Mouse (Mus musculus) thymus, postnatal 10 days (tissue): Measurements from ENCODE around the gene Prph2.

ENCODE experiments used
- DNase-seq, 2 experiments: peaks; one replicate each; pipeline ENCODE4 v3.0.0; 2021; ENCODE audit warnings: low spot score in 2 of 2

Prph2 gene

DNA sequence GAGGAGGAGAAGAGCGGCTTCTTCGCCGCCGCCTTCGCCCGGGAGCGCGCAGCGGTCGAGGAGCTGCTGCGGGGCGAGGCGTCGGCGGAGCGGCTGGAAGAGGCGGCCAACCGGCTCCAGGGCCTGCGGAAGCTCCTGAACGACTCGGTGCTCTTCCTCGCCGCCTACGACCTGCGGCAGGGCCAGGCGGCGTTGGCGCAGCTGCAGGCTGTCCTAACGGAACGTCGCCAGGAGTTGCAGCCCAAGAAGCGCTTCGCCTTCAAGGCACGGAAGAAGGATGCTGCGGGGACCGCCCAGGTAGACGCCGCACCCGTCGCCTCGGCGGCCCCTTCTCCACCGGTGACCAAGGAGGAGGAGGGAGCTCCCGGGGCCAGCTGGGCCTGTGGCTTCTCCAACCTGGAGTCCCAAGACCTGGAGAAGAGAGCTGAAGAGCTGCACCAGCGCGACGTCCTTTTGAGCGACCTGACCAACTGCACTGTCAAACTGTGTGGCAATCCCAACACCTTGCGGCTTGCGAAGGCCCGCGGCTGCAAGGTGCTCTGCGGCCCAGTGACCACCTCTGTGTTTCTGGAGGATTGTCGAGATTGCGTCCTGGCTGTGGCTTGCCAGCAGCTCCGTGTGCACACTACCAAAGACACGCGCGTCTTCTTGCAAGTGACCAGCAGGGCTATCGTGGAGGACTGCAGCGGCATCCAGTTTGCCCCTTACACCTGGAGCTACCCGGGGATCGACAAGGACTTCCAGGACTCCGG is 19.2 kb upstream of the Prph2 start:
- peak; percentile 51 to 53 for DNase-seq

DNA sequence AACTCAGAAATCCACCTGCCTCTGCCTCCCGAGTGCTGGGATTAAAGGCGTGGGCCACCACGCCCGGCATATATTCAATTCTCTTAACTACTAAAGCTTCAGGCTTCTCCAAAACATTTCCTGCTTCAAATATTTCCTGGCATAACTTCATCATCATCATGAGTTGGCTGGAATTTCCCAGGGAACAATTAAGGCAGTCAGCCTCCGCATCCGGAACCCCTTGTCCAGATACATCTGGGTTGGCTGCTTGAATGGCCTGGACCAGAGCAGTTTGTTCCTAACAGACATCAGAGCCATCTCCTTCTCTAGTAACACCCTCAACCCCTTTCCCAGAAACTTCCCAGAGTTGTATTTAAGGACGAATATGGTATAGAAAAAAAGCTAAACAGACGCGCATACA is 14.8 kb upstream of the Prph2 start:
- DNase-seq: no peak

DNA sequence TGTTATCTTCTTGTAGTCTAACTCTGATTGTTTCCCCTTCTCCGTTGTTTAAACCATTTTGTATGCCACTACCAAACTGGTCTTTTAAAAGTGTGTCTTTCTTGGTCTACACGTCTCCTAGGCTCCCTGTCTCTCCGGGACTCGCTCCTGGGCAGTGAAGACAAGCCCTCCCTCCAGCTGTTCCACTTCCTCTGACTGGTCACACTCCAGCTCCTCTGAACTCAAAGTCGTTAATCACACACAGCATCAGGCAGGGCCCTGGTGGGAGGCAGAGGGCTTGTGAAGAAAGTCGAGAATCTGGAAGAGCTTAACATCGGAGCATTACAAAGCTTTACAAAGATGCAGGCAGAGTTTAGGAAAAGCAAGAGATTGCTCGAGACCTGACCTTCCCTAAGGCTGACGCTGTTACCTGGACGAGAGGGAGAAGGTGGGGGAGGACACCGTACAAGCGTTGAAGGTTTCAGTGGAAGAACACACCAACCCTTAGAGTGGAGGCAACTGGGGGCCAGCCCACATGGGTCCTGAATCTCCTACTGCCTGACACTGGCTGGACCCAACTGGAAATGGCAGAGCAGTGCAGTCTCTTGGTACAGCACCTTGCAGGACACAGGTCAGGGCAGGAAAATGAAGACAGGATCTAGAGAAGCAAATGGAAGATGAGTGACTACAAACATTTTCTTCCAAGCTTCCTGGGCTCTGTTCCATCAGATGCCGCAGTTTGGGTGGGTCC is 12.9 kb upstream of the Prph2 start:
- no peak for DNase-seq

DNA sequence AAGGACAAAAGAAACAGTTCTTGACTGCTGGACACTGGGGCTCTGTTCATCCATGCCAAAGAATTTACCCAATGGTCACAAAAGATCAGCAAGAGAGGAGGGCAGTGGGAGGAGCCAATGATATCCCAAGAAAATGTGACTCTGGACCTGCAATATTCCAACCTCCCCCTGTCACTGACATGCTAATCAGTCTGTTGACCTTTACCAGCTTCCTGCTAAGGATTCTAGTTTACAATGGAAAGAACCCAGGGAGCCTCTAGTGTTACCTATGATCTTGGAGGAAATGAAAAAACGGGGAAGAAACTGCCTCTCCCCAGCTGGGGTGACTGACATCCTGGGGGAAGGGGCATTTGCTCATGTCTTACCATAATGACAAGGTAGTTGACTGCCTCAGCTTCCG is 9.3 kb upstream of the Prph2 start:
- DNase-seq: no peak

DNA sequence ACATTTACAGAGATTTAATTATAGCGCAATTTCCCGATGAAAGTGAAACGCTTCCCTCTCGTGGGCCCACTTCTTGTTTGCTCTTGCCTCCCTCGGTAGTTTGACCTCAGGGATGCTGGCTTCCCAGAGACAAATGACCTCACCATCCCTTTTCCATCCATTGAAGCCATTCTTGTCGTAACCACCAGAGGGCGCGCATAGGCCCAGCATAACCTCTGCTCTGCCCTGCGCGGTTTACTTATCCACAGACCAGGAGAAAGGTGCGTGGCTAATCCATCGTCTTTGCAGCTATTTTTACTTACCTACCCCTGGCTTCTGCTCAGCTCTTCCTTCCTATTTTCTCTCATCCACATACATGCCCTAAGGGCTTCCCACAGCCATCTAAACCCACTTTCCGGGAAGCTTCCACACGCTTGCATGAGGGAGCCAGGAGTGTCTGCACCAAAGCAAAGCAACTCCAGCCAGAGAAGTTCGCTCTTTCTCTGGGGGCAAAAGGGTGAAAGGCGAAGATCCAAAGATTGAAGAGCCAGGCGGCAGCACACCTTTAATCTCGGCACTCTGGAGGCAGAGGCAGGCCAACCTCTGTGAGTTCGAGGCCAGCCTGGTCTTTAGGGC is 6.3 kb upstream of the Prph2 start:
- DNase-seq: peak; percentile 33 to 69

DNA sequence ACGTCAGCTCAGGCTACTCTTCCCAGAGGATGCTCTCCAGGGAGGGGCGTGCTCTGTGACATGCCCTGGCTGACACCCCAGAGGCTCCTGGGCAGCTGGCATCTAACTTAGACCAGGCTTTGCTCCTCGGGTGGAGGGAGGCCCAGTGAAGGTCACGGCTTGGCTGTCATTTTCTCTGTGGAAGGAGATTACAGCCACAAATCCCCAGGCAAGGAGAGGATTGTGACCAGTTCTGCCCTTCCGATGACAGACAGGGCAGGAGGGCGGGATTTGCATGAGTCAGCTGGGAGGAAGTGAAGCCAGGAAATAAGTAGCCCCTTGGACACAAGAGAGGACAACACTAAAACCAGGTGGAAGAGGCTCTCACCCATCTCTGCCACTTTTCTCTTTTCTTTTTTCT is 2.1 kb downstream of the Prph2 start:
- DNase-seq: no peak

DNA sequence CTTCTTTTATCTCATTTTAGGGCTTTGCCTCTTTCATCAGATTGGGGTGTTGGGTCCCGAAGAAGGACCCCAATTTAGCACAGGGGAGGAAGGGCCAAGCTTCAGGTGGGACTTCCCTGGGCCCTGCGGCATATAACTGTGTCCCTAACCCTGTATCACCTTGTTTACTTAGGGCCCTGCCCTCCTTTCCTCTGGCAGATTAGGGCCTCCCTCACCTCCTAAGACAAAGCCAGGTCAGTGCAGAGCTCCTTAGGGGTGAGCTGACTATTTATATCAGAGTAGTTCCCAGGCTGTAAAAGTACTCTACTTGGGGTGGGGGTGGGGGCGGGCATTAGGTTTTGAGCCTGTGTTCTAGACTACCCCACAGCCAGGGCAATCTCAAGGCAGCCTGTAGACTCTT is 4.9 kb downstream of the Prph2 start:
- no peak for DNase-seq

DNA sequence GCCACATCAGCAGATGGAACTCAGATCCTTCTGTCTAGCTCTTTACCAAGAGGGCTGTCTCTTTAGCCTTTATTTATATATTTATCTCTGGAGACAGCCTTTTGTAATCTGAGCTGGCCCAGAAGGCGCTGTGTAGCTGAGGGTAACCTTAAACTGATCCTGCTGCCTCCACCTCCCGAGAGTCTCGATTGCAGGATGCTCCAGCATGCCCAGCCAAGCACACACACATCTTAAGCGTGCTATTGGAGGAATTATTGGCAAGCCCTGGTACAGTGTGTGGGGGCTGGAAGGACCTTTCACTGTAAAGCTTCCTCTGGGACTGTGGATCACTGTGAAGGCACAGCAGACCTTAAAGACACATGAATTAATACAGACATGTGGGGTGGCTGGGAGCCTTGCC is 8.7 kb downstream of the Prph2 start:
- DNase-seq: no peak

DNA sequence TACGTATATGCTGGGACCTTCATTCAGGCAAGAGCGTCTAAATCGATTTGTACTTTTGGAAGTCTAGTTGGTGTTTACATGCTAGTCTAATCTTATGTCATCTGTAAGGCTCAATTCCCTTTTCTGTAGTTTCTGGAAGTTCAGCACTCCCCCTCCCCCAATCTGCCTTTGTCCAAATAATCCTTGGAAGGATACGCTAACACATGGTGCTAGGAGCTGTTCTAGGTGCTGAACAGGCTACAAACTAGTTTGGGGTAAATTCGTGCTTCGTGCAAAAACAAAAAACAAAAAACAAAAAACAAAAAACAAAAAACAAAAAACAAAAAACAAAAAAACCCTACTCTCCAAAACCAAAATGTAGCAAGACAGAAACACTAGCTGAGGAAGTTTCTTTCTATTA is 10.6 kb downstream of the Prph2 start:
- DNase-seq: no peak

DNA sequence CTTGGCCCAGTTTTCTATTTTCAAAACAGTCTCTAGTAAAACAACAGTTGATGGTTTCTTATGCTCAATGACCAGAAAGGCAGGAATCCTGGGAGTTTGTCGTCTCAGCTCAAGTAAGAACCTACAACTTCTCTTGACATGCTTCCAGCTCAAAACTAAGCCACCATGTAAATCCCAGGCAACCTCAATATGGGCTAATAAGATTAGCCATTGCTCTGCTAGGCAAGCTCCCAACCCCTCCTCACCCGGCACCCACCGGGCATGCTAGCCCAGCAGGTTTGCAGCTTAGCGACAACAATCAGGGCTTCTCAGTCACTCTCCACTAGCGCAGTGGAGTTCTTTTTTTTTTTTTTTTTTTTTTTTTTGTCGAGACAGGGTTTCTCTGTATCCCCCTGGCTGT is 15.9 kb downstream of the Prph2 start:
- DNase-seq: no peak

DNA sequence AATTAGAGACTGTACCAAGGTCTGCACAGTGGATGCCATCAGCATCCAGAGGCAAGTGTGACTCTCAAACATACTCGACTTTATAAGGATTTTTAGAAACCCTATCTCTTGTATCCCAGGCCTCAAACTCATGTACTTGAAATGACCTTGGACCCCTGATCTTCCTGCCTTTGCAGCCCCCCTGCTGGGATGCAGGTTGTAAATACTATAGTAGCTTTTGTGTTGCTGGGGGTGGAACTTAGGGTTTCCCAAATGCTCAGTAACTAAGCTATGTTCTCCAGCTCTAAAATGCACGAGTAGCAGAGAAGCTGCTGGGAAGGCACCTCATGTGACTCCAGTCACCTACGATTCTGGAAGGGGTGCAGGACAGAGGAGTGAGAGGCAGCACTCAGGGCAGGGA is 16.7 kb downstream of the Prph2 start:
- no peak for DNase-seq

DNA sequence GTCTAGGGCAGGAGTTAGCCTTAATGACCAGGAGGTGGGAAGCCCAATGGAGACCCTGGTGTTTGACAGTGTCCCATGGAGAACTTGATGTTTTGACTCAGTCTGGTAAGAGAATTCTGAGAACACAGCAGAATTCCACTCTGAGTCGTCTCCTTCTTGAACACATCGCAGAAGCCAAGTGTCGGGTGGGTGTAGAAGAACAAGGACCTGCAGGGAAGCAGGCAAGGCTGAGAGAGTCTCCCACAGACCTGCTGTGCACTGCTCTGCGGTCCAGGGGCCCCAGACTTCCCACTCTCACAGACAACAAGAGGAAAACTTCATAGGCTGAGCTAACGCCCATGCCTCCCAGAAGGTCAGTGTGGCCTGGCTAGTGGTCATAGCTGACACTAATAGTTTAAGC is 17.5 kb downstream of the Prph2 start:
- no peak for DNase-seq

DNA sequence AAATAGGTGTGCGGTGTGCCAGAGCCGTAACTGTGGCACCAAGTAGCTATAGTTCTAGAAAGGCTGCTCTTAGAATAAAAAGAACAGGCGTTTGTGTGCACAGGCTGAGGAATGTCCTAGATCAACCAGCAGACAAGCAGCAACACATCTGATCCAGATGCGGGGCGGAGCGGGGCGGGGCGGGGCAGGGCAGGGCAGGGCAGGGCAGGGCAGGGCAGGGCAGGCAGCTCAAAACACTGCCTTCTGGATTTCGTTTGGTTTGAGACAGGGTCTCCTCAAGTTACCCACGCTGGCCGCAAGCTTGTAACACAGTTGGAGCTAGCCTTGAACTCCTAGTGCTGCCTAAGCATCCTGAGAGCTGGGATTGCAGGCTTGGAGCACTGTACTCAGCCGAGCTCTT is 19.0 kb downstream of the Prph2 start:
- no peak for DNase-seq

DNA sequence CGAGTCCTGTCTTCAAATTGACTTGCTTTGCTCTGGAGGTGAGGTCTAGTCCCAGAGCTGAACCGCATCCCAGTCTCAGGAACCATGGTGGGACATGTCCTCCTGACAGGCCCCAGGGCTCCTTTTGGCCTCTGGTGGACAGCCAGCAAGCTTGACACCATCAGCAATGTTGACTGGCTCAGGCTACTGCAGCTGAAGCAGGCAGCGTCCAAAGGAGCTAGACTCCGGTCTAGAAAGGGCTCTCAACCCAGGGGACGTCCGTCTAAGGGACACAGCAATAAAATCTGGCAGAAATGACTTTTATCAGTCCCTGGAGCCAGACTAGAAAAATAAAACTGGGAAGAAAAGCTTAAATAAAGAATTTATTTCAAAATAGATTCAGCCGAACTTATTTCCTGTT is 19.6 kb downstream of the Prph2 start:
- DNase-seq: no peak

DNA sequence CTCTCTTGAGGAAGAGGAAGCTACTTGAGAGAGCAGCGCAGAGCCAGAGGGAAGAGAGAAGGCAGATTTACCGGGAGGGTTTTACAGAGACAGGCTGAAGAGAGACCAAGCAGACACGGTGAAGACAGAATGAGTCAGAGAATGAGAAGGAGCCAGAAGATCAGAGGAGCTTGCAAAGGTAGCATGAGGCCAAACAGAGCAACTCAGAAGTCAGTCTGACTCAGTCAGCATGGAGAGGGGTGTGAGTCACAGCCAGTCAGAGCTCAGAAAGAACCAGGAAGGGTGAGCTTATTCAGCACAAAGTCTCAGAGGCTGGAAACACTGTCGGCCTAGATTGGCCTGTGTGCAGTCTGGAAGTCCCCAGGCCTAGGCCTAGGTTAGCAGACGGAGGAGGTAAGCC is 22.7 kb downstream of the Prph2 start:
- DNase-seq: no peak

DNA sequence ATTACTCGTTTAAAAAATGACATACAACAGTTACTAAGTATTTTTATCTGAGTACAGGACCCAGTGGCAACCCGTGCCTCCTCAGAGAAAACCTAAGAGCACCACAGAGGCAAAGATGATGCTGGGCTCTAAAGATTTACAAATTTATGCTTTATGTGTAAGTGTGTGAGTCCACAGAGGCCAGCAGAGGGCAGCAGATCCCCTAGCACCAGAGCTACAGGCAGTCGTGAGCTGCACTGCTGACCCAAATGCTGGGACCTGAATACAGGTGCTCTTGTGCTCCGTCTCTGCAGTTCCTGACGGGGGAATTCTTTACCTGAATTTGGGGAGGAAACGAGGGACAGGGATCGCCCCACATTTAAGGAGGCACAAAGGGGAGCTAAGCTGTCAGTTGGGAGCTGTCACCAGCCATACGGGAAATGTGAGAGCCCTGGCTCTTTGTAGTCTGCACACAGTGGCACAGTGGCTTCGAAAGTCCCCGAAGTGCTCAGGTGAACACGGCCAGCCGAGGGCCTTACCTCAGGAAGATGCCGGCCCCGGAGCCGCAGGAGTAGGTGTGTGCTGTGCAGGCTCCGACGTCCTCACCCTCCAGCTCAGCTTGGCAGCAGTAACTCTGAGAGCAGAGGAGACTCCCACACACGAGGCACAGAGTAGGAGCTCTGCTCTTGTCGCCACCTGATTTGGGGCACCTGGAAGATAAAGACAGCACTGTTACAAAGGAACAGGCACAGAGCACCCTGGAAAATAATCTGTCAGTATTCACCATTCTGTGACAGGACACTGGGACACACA is 23.5 kb downstream of the Prph2 start:
- DNase-seq: peak in 1 of 2 experiments; percentile 65

DNA sequence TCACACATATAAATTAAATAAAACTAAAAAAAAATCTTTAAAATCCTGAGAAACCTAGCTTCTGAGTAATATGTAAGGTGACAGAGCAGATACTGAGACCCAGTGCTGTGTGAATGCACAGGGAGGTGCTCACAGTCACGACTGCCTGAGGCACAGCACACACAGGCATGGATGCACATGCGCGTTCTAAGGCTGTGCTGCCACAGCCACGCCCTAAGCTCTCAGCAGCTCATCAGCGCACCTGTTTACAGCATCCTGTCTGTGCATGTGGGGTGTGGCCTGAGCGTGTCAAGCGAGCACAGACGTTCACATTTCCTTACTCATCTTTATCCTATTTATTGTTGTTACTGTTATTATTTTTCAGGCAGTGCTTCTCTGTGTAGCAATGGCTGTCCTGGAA is 30.2 kb downstream of the Prph2 start:
- DNase-seq: no peak

DNA sequence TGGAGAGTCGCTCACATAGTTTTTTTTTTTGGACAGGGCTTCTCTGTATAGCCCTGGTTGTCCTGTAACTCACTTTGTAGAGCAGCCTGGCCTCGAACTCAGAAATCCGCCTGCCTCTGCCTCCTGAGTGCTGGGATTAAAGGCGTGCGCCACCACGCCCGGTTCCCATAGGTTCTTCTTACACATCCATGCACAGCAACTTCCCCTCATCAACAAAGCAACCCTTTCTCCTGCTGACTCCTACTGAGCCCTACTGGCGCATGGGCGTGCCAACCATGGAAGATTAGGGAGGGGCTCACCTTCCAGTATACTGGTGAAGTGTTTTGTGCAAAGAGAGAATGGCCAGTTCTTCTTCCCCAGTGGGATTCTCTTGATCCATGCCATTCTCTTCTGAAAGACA is 32.2 kb downstream of the Prph2 start:
- DNase-seq: no peak

DNA sequence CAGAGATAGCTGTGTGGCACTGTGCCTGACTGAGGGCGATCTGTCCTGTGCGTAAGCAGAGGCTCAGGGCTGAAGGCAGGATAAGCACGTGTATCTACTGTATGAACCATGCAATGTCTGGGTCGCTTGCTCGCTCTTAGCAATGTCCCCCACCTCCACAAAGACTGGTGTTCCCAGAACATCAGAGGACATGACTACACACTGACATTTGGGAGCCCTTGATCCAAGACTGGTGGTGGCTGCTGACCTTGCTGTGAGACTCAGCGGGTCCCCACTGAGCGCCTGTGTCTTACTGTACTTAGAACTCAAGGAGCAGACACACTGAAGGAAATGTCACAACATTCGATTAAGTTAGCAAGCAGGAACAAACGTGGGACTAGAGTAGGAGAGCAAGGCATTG is 36.0 kb downstream of the Prph2 start:
- DNase-seq: no peak

DNA sequence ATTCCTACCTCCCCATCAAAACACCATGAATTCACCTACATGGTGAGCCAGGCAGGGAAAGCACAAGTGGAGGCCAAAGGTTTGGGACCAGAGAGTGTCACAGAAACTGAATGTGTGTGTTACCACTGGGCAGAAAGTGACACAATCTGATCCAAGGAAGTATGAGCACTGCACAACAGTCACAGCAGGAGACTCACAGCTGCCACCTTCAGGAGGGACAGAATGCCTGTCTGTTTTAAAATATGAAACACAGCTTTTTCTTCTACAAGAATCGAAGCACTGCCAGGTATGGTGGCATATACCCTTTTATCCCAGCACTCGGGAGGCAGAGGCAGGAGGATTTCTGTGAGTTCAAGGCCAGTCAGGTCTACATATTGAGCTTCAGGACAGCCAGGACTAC is 47.8 kb downstream of the Prph2 start:
- no peak for DNase-seq

DNA sequence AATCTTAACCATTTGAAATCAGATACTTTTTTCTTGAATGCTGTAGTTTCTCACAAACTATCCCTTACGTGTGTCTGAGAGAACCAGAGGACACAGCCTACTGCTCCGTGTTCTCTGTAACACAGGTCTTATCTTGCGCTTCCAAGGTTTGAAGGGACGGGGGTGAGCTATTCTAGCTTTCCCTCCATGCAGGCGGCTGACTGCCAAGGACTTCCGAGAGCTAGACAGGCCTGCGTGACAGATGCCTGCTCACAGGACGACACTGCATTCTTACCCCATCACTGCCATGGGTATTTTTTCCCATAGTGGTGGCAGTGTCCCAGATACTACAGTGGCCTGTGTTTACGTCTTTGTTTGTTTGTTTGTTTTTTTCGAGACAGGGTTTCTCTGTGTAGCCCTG is 50.0 kb downstream of the Prph2 start:
- DNase-seq: no peak

DNA sequence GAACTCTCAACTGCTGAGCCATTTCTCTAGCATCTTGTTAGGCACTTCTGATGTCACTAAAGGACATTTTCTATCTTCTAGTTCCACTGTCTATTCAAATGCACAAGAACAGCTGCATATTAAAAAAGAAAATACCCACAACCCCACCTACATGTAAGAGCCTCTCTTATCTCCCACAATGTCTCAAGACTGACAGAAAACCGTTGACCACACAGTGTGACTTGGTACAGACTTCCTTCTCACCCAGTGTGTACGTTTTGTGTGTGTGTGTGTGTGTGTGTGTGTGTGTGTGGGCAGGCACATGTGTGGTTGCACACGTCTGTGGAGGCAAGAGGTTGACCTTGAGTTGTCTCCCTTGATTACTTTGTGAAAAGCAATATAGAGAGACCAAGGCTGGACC is 51.9 kb downstream of the Prph2 start:
- DNase-seq: no peak
